Mouse (Mus musculus) limb, embryonic 13.5 days (tissue): ENCODE results near the gene Prss46. TPM values are rescaled to one million over a fixed set of nuclear protein-coding genes. Genes with fewer than 3 reads are reported as not detected.

ENCODE experiments used
- ATAC-seq: fragments of 200-750 bp; cut with Nextera tagmentation; 2 replicates; pipeline ENCODE4 v1.8.0; 2017; ENCODE audit warnings: low read depth, moderate number of reproducible peaks, moderate TSS enrichment; ENCODE audit not compliant: low FRiP score
- H3K27ac ChIP-seq: fragments of 300-500 bp; sonication (generic); 2 replicates; pipeline ENCODE4 v1.5.1; 2015; ENCODE audit warnings: inconsistent platforms, mild to moderate bottlenecking, moderate library complexity
- H3K27me3 ChIP-seq: fragments of 300-500 bp; sonication (generic); 2 replicates; pipeline ENCODE4 v1.6.1; 2015; ENCODE audit warnings: mild to moderate bottlenecking, inconsistent platforms
- H3K36me3 ChIP-seq: fragments of 300-500 bp; sonication (generic); 2 replicates; pipeline ENCODE4 v1.6.1; 2015; ENCODE audit warnings: inconsistent platforms, mild to moderate bottlenecking, moderate library complexity
- H3K4me1 ChIP-seq: fragments of 300-500 bp; sonication (generic); 2 replicates; pipeline ENCODE4 v1.6.1; 2015; ENCODE audit warnings: inconsistent platforms
- H3K4me2 ChIP-seq: fragments of 300-500 bp; sonication (generic); replicated peaks from 2 replicates; pipeline ENCODE4 v1.6.1; 2015; ENCODE audit warnings: inconsistent platforms, mild to moderate bottlenecking, moderate library complexity
- H3K4me3 ChIP-seq: fragments of 300-500 bp; sonication (generic); 2 replicates; pipeline ENCODE4 v1.5.1; 2015; ENCODE audit warnings: moderate library complexity, mild to moderate bottlenecking, inconsistent platforms
- H3K9ac ChIP-seq: fragments of 300-500 bp; sonication (generic); 2 replicates; pipeline ENCODE4 v1.6.1; 2015; ENCODE audit warnings: mild to moderate bottlenecking, inconsistent platforms
- H3K9me3 ChIP-seq: fragments of 300-500 bp; sonication (generic); 2 replicates; pipeline ENCODE4 v1.6.1; 2016; ENCODE audit warnings: inconsistent platforms
- WGBS: fragments of 180-500 bp; shearing (Covaris S2); methylation state at CpG from one replicate; pipeline ENCODE4 v1.1.7; 2015; 5-methylcytosine and 5-hydroxymethylcytosine counted together
- polyA plus RNA-seq: library from polyadenylated mRNA; unstranded; fragments of >200 nt; fragmentation: Nextera tagmentation; extraction: Ambion mirVana; gene quantifications from 2 replicates; pipeline ENCODE4 v1.2.1, GENCODE M21; 2015

Gene Prss46
- polyA plus RNA-seq, 1 experiment from 2014 or later: not detected

- Histone ChIP-seq H3K4me3 (peak overlapping the region; percentile 32), H3K27ac (no peak overlapping the region), H3K9me3 (no peaks in the 10 kb centered on the region), H3K4me1 (peaks cover 23% of the 10 kb centered on the region), H3K4me2 (peak overlapping the region; percentile 63), H3K9ac (peak overlapping the region; percentile 45; the same call in 1 of the 2 replicates), H3K27me3 (peaks cover 54% of the 10 kb centered on the region), H3K36me3 (no peaks in the 10 kb centered on the region)
- 7% methylated on average over 40 of the region's 40 CpGs for WGBS
- peak; percentile 57 for ATAC-seq
Measured at GRCm38 (mm10) chr9:110873681-110874659, 29.7 kb downstream of the Prss46 start.

GRCm38 (mm10) chr9:110874660-110875191, 30.4 kb downstream of the Prss46 start:
- Histone ChIP-seq H3K9me3 (no peaks in the 10 kb centered on the region), H3K9ac (no peak overlapping the region), H3K36me3 (no peaks in the 10 kb centered on the region), H3K4me2 (peak overlapping the region; percentile 63; the same call in 1 of the 2 replicates), H3K4me3 (no peak overlapping the region), H3K4me1 (peaks cover 29% of the 10 kb centered on the region), H3K27ac (no peak overlapping the region), H3K27me3 (peaks cover 61% of the 10 kb centered on the region)
- ATAC-seq: peak; percentile 37; the same call in 1 of the 2 replicates
- WGBS: 6% methylated on average over 3 of the region's 3 CpGs

GRCm38 (mm10) chr9:110875288-110875695, 31.0 kb downstream of the Prss46 start:
- peaks cover 65% of the 10 kb centered on the region for H3K27me3 ChIP-seq

GRCm38 (mm10) chr9:110877353-110877752, 33.0 kb downstream of the Prss46 start:
- 80% methylated on average over 1 of the region's 1 CpGs for WGBS
- Histone ChIP-seq H3K4me3 (no peak overlapping the region), H3K27me3 (peaks cover 78% of the 10 kb centered on the region), H3K4me2 (no peak overlapping the region), H3K9ac (no peak overlapping the region), H3K36me3 (no peaks in the 10 kb centered on the region), H3K4me1 (peaks cover 35% of the 10 kb centered on the region), H3K9me3 (no peaks in the 10 kb centered on the region), H3K27ac (no peak overlapping the region)
- no peak for ATAC-seq

More at GRCm38 (mm10) chr9:110875288-110875695, 31.0 kb downstream of the Prss46 start:
- peaks cover 29% of the 10 kb centered on the region for H3K4me1 ChIP-seq
- no peak overlapping the region for H3K27ac ChIP-seq
- no peak for ATAC-seq
- no peak overlapping the region for H3K4me3 ChIP-seq
- H3K36me3 ChIP-seq: no peaks in the 10 kb centered on the region
- H3K9me3 ChIP-seq: no peaks in the 10 kb centered on the region
- H3K4me2 ChIP-seq: no peak overlapping the region
- no peak overlapping the region for H3K9ac ChIP-seq
- WGBS: 26% methylated on average over 4 of the region's 6 CpGs

- 91% methylated on average over 5 of the region's 5 CpGs for WGBS
- Histone ChIP-seq H3K36me3 (no peaks in the 10 kb centered on the region), H3K4me2 (no peak overlapping the region), H3K9me3 (no peaks in the 10 kb centered on the region), H3K4me1 (peaks cover 35% of the 10 kb centered on the region), H3K9ac (no peak overlapping the region), H3K27ac (no peak overlapping the region), H3K4me3 (no peak overlapping the region), H3K27me3 (peaks cover 74% of the 10 kb centered on the region)
- no peak for ATAC-seq
Measured at GRCm38 (mm10) chr9:110877888-110878287, 33.6 kb downstream of the Prss46 start.

- H3K36me3 ChIP-seq: no peaks in the 10 kb centered on the region
- peaks cover 25% of the 10 kb centered on the region for H3K4me1 ChIP-seq
- H3K4me2 ChIP-seq: peak within 1 kb of the TSS; percentile 88
- H3K27ac ChIP-seq: no peak within 1 kb of the TSS
- peaks cover 60% of the 10 kb centered on the region for H3K27me3 ChIP-seq
- peak within 1 kb of the TSS; percentile 60 for H3K4me3 ChIP-seq
- ATAC-seq: 0 out of 2 replicates have a peak, but pooled peaks have one; percentile 24
- 16% methylated on average over 12 of the region's 12 CpGs for whole genome bisulfite sequencing
- peak within 1 kb of the TSS; percentile 66 for H3K9ac ChIP-seq
- H3K9me3 ChIP-seq: no peaks in the 10 kb centered on the region
Measured at GRCm38 (mm10) chr9:110879191-110879920, 35.0 kb downstream of the Prss46 start, which contains the start of gene Als2cl. Gene Als2cl, plus strand, starts transcription at chr9:110879870.

- H3K36me3 ChIP-seq: no peaks in the 10 kb centered on the region
- peak within 1 kb of the TSS; percentile 66 for H3K9ac ChIP-seq
- H3K27me3 ChIP-seq: peaks cover 57% of the 10 kb centered on the region
- H3K9me3 ChIP-seq: no peaks in the 10 kb centered on the region
- peak within 1 kb of the TSS; percentile 60 for H3K4me3 ChIP-seq
- peaks cover 18% of the 10 kb centered on the region for H3K4me1 ChIP-seq
- H3K27ac ChIP-seq: no peak within 1 kb of the TSS
- under 1% methylated on average over 57 of the region's 57 CpGs for WGBS
- peak; percentile 80 for ATAC-seq
- peak within 1 kb of the TSS; percentile 88 for H3K4me2 ChIP-seq
Measured at GRCm38 (mm10) chr9:110879998-110880561, 35.8 kb downstream of the Prss46 start, which contains the start of gene Tmie. Gene Tmie, minus strand, starts transcription at chr9:110880113.

GRCm38 (mm10) chr9:110880772-110881171, 36.5 kb downstream of the Prss46 start:
- H3K27me3 ChIP-seq: peaks cover 55% of the 10 kb centered on the region
- no peak overlapping the region; the same call in 1 of the 2 replicates for H3K9ac ChIP-seq
- peaks cover 13% of the 10 kb centered on the region for H3K4me1 ChIP-seq
- ATAC-seq: 0 out of 2 replicates have a peak, but pooled peaks have one; percentile 2
- no peak overlapping the region for H3K27ac ChIP-seq
- H3K9me3 ChIP-seq: no peaks in the 10 kb centered on the region
- peak overlapping the region; percentile 60 for H3K4me3 ChIP-seq
- peak overlapping the region; percentile 88 for H3K4me2 ChIP-seq
- H3K36me3 ChIP-seq: no peaks in the 10 kb centered on the region
- WGBS: 67% methylated on average over 4 of the region's 4 CpGs

GRCm38 (mm10) chr9:110881953-110882352, 37.6 kb downstream of the Prss46 start:
- Histone ChIP-seq H3K4me2 (no peak overlapping the region), H3K36me3 (no peaks in the 10 kb centered on the region), H3K27ac (no peak overlapping the region), H3K9ac (no peak overlapping the region), H3K4me1 (peaks cover 13% of the 10 kb centered on the region), H3K27me3 (peaks cover 52% of the 10 kb centered on the region), H3K4me3 (no peak overlapping the region), H3K9me3 (no peaks in the 10 kb centered on the region)
- ATAC-seq: no peak
- 76% methylated on average over 7 of the region's 7 CpGs for WGBS

- no peak for ATAC-seq
- Histone ChIP-seq H3K9ac (no peak overlapping the region), H3K4me1 (no peaks in the 10 kb centered on the region), H3K9me3 (no peaks in the 10 kb centered on the region), H3K4me3 (no peak overlapping the region), H3K27me3 (no peaks in the 10 kb centered on the region), H3K36me3 (no peaks in the 10 kb centered on the region), H3K4me2 (no peak overlapping the region), H3K27ac (no peak overlapping the region)
- WGBS: 65% methylated on average over 9 of the region's 9 CpGs
Measured at GRCm38 (mm10) chr9:110887388-110888303, 43.3 kb downstream of the Prss46 start.
